Mouse (Mus musculus) CH12.LX (cell line): ENCODE data around the gene Dagla. TPM values are rescaled to one million over a fixed set of nuclear protein-coding genes. Genes with fewer than 3 reads are reported as not detected.

Experiments used
- DNase-seq: peaks from one replicate; pipeline ENCODE4 v3.0.0-alpha.2; 2013; ENCODE audit errors: extremely low read depth
- H3K27ac ChIP-seq: 2 replicates; pipeline ENCODE4 v1.5.1; 2012; ENCODE audit warnings: low read depth, mild to moderate bottlenecking, control low read depth, moderate library complexity; ENCODE audit not compliant: insufficient read depth
- H3K27me3 ChIP-seq: replicated peaks from 2 replicates; pipeline ENCODE3; 2012; ENCODE audit warnings: inconsistent platforms
- H3K36me3 ChIP-seq, 2 experiments: replicated peaks in 1 of 2; 2 replicates each; pipeline versions ENCODE3 to v1.6.1; 2012; ENCODE audit warnings: inconsistent platforms in 1 of 2, low read length in 1 of 2, mild to moderate bottlenecking in 1 of 2, mixed read lengths in 1 of 2, moderate library complexity in 1 of 2; ENCODE audit not compliant: control insufficient read depth in 1 of 2, insufficient read depth in 1 of 2
- H3K4me1 ChIP-seq, 2 experiments: 2 replicates each; pipeline ENCODE4 v1.6.1; 2012; ENCODE audit warnings: inconsistent platforms in 1 of 2, moderate library complexity in 1 of 2; ENCODE audit not compliant: insufficient read depth in 2 of 2, control insufficient read depth in 1 of 2
- H3K4me2 ChIP-seq: 2 replicates; pipeline ENCODE4 v1.6.1; 2012; ENCODE audit warnings: low read depth, mild to moderate bottlenecking, control low read depth; ENCODE audit not compliant: poor library complexity, insufficient read depth, severe bottlenecking
- H3K4me3 ChIP-seq, 3 experiments: fragments of 150-350 bp in 1 of 3; sonication (generic) in 1 of 3; replicated peaks in 1 of 3; 2 replicates each; pipeline versions ENCODE3 to v1.5.1; 2011 to 2012; ENCODE audit warnings: low read depth in 2 of 3, low read length in 2 of 3, mild to moderate bottlenecking in 2 of 3, moderate library complexity in 2 of 3, control low read depth in 1 of 3, improper control_type of control experiment in 1 of 3, inconsistent platforms in 1 of 3, mixed read lengths in 1 of 3; ENCODE audit not compliant: poor library complexity in 1 of 3
- H3K79me2 ChIP-seq: replicated peaks from 2 replicates; pipeline ENCODE4 v1.6.1; 2012; ENCODE audit warnings: mild to moderate bottlenecking, moderate library complexity; ENCODE audit not compliant: control insufficient read depth, poor library complexity, insufficient read depth, severe bottlenecking; ENCODE audit errors: extremely low read depth
- H3K9ac ChIP-seq: 2 replicates; pipeline ENCODE4 v1.6.1; 2012; ENCODE audit warnings: low read depth, mild to moderate bottlenecking, control low read depth, moderate library complexity; ENCODE audit not compliant: insufficient read depth
- H3K9me3 ChIP-seq: replicated peaks from 2 replicates; pipeline ENCODE3; 2012; ENCODE audit warnings: low read length, inconsistent platforms, mixed read lengths
- BHLHE40 ChIP-seq: IDR thresholded peaks from 2 replicates; pipeline ENCODE4 v1.6.1; 2011; ENCODE audit warnings: mild to moderate bottlenecking, low read depth, low read length, improper control_type of control experiment
- CHD1 ChIP-seq: IDR thresholded peaks from 2 replicates; pipeline ENCODE4 v1.6.1; 2012; ENCODE audit warnings: low read depth, low read length, improper control_type of control experiment, inconsistent platforms
- CTCF ChIP-seq, 2 experiments: IDR thresholded peaks in 1 of 2; conservative IDR thresholded peaks in 1 of 2; 2 replicates each; pipeline ENCODE4 v1.5.1; 2011 to 2012; ENCODE audit warnings: low read depth in 2 of 2, low read length in 2 of 2, improper control_type of control experiment in 1 of 2, inconsistent platforms in 1 of 2, mild to moderate bottlenecking in 1 of 2, moderate library complexity in 1 of 2
- E2F4 ChIP-seq: IDR thresholded peaks from 2 replicates; pipeline ENCODE4 v1.6.1; 2011; ENCODE audit warnings: low read depth, low read length, improper control_type of control experiment; ENCODE audit not compliant: insufficient replicate concordance
- ELF1 ChIP-seq: IDR thresholded peaks from 2 replicates; pipeline ENCODE4 v1.6.1; 2014; ENCODE audit warnings: low read depth, mild to moderate bottlenecking, inconsistent platforms, low read length, improper control_type of control experiment
- EP300 ChIP-seq: IDR thresholded peaks from 2 replicates; pipeline ENCODE4 v1.6.1; 2011; ENCODE audit warnings: low read length, improper control_type of control experiment
- ETS1 ChIP-seq: conservative IDR thresholded peaks from 2 replicates; pipeline ENCODE4 v1.6.1; 2012; ENCODE audit warnings: low read depth, mild to moderate bottlenecking, inconsistent platforms, low read length, improper control_type of control experiment, moderate library complexity
- GABPA ChIP-seq: IDR thresholded peaks from 2 replicates; pipeline ENCODE4 v1.6.1; 2012; ENCODE audit warnings: low read depth, low read length, improper control_type of control experiment, inconsistent platforms; ENCODE audit not compliant: insufficient replicate concordance
- IRF4 ChIP-seq: IDR thresholded peaks from 2 replicates; pipeline ENCODE4 v1.6.1; 2014; ENCODE audit warnings: low read depth, mild to moderate bottlenecking, inconsistent platforms, low read length, improper control_type of control experiment
- JUN ChIP-seq: IDR thresholded peaks from 2 replicates; pipeline ENCODE4 v1.6.1; 2011; ENCODE audit warnings: low read depth, mild to moderate bottlenecking, low read length, improper control_type of control experiment, moderate library complexity; ENCODE audit not compliant: insufficient read depth
- JUND ChIP-seq: conservative IDR thresholded peaks from 2 replicates; pipeline ENCODE4 v1.6.1; 2011; ENCODE audit warnings: low read depth, low read length, improper control_type of control experiment
- KAT2A ChIP-seq: IDR thresholded peaks from 2 replicates; pipeline ENCODE4 v1.6.1; 2012; ENCODE audit warnings: low read length, improper control_type of control experiment, inconsistent platforms; ENCODE audit not compliant: insufficient replicate concordance
- MAFK ChIP-seq: IDR thresholded peaks from 2 replicates; pipeline ENCODE4 v1.6.1; 2011; ENCODE audit warnings: low read length, improper control_type of control experiment; ENCODE audit not compliant: insufficient replicate concordance
- MAX ChIP-seq: IDR thresholded peaks from 2 replicates; pipeline ENCODE4 v1.6.1; 2011; ENCODE audit warnings: low read length, improper control_type of control experiment
- MAZ ChIP-seq: IDR thresholded peaks from 2 replicates; pipeline ENCODE4 v1.6.1; 2012; ENCODE audit warnings: low read depth, mild to moderate bottlenecking, inconsistent platforms, low read length, improper control_type of control experiment, moderate library complexity
- MEF2A ChIP-seq: IDR thresholded peaks from 2 replicates; pipeline ENCODE4 v1.6.1; 2014; ENCODE audit warnings: low read depth, mild to moderate bottlenecking, inconsistent platforms, low read length, improper control_type of control experiment, borderline replicate concordance
- MXI1 ChIP-seq: IDR thresholded peaks from 2 replicates; pipeline ENCODE4 v1.6.1; 2011; ENCODE audit warnings: mild to moderate bottlenecking, low read depth, low read length, improper control_type of control experiment
- MYC ChIP-seq: IDR thresholded peaks from 2 replicates; pipeline ENCODE4 v1.6.1; 2011; ENCODE audit warnings: low read depth, mild to moderate bottlenecking, improper control_type of control experiment, low read length
- NELFE ChIP-seq: IDR thresholded peaks from 2 replicates; pipeline ENCODE4 v1.6.1; 2011; ENCODE audit warnings: low read depth, low read length, improper control_type of control experiment
- PAX5 ChIP-seq: IDR thresholded peaks from 2 replicates; pipeline ENCODE4 v1.6.1; 2012; ENCODE audit warnings: low read length, inconsistent platforms, mixed read lengths
- POLR2A ChIP-seq: IDR thresholded peaks from 2 replicates; pipeline ENCODE4 v1.6.1; 2011; ENCODE audit warnings: low read depth, mild to moderate bottlenecking, improper control_type of control experiment, low read length
- POLR2AphosphoS2 ChIP-seq: IDR thresholded peaks from 2 replicates; pipeline ENCODE4 v1.6.1; 2011; ENCODE audit warnings: low read depth, low read length, improper control_type of control experiment
- RCOR1 ChIP-seq: conservative IDR thresholded peaks from 2 replicates; pipeline ENCODE4 v1.6.1; 2012; ENCODE audit warnings: low read depth, mild to moderate bottlenecking, inconsistent platforms, low read length, improper control_type of control experiment
- SIN3A ChIP-seq: IDR thresholded peaks from 2 replicates; pipeline ENCODE4 v1.6.1; 2012; ENCODE audit warnings: low read length, improper control_type of control experiment, inconsistent platforms
- SMC3 ChIP-seq: IDR thresholded peaks from 2 replicates; pipeline ENCODE4 v1.6.1; 2011; ENCODE audit warnings: low read depth, low read length, improper control_type of control experiment
- TCF12 ChIP-seq: IDR thresholded peaks from 2 replicates; pipeline ENCODE4 v1.6.1; 2014; ENCODE audit warnings: low read depth, mild to moderate bottlenecking, inconsistent platforms, low read length, improper control_type of control experiment
- UBTF ChIP-seq: IDR thresholded peaks from 2 replicates; pipeline ENCODE4 v1.6.1; 2012; ENCODE audit warnings: low read depth, mild to moderate bottlenecking, inconsistent platforms, low read length, improper control_type of control experiment, moderate library complexity
- USF1 ChIP-seq: IDR thresholded peaks from 2 replicates; pipeline ENCODE4 v1.6.1; 2014; ENCODE audit warnings: low read depth, mild to moderate bottlenecking, inconsistent platforms, low read length, improper control_type of control experiment
- USF2 ChIP-seq: conservative IDR thresholded peaks from 2 replicates; pipeline ENCODE4 v1.6.1; 2011; ENCODE audit warnings: low read depth, low read length, improper control_type of control experiment
- ZKSCAN1 ChIP-seq: IDR thresholded peaks from 2 replicates; pipeline ENCODE4 v1.6.1; 2012; ENCODE audit warnings: low read depth, inconsistent platforms, low read length, improper control_type of control experiment, borderline replicate concordance
- ZMIZ1 ChIP-seq: IDR thresholded peaks from 2 replicates; pipeline ENCODE4 v1.6.1; 2012; ENCODE audit warnings: low read depth, mild to moderate bottlenecking, inconsistent platforms, low read length, improper control_type of control experiment
- dilution Hi-C: fragments of 300-500 bp; cut with MboI; formaldehyde crosslinking; loops from 2 replicates; pipeline ENCODE4 v1.14.3; 2020; ENCODE audit warnings: low sequenced_read_pairs; ENCODE audit not compliant: extremely low pct_unique_long_range_greater_than_20kb, extremely low pct_ligation_motif_present
- in situ Hi-C: fragments of 300-500 bp; cut with MboI; formaldehyde crosslinking; loops from 3 replicates; pipeline ENCODE4 v1.14.3; 2019; ENCODE audit warnings: low sequenced_read_pairs, low pct_ligation_motif_present, low pct_unique_long_range_greater_than_20kb, mixed read lengths
- polyA plus RNA-seq: library from polyadenylated mRNA; unstranded; fragments of >175 nt; gene quantifications from 2 replicates; pipeline ENCODE4 v1.2.1, GENCODE M21; 2012; ENCODE audit warnings: low read depth; ENCODE audit not compliant: insufficient read length
- total RNA-seq, 2 experiments: library from RNA; depleted of rRNA; stranded (reverse); fragments of 300-350 nt in 1 of 2; fragments of >200 nt in 1 of 2; gene quantifications; 2 replicates each; pipeline ENCODE4 v1.2.3; 2012 to 2014

Dagla gene
- total and polyA plus RNA-seq, 3 experiments: 0.21 to 0.55 TPM; not detected in 1

DNA sequence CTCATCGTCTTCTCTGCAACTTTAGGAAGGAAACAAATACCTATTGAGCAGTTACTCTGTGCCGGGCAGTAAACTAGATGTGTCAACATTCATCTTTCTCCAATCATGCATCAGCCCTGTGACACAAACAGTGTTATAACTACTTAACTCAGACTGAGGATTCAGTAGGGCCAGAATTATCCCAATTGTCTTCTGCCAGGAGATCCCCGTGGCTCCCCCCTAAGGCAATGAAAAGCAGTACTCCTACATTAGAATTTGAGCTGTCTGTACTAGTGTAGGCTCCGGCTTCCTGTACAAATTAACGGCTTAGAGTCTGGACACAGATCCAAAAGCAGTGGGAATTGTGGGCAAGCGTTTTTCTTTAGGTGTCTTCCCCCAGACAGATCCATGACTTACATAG, 99.6 kb downstream of the Dagla start:
- Histone ChIP-seq H3K9ac (peak overlapping the region; percentile 99; the same call in 1 of the 2 replicates), H3K79me2 (peaks cover 45% of the 10 kb centered on the region), H3K27ac (no peak overlapping the region), H3K4me2 (peak overlapping the region; percentile 78; the same call in 1 of the 2 replicates), H3K27me3 (no peaks in the 10 kb centered on the region), H3K9me3 (no peaks in the 10 kb centered on the region), H3K4me1 (peaks cover 0 to 22% of the 10 kb centered on the region in 2 experiments; a peak in 2 of 4 replicates), H3K4me3 (peak overlapping the region in 2 of 3 experiments; percentile 92 to 100), H3K36me3 (peaks cover 52 to 68% of the 10 kb centered on the region in 2 experiments)
- dilution Hi-C loops: no loop called here
- in situ Hi-C loops: loop anchor here (10.0 kb wide), 1 partner anchor 170 kb away; no protein-coding TSS in a partner anchor
- no peak for DNase-seq
- no peak for TF ChIP-seq ETS1
- no peak for TF ChIP-seq CHD1
- no peak for TF ChIP-seq JUND
- TF ChIP-seq TCF12: no peak
- TF ChIP-seq KAT2A: no peak
- no peak for TF ChIP-seq MAFK

GRCm38 (mm10) chr19:10204616-10205001, 100.1 kb downstream of the Dagla start:
- H3K9me3 ChIP-seq: no peaks in the 10 kb centered on the region
- peak overlapping the region; percentile 92 to 100 (median 99) for H3K4me3 ChIP-seq
- dilution Hi-C loops (no loop called here), in situ Hi-C loops (loop anchor here (5.0 to 10.0 kb wide), 2 partner anchors 170 to 292 kb away; no protein-coding TSS in a partner anchor)
- peaks cover 54 to 68% of the 10 kb centered on the region in 2 experiments for H3K36me3 ChIP-seq
- H3K79me2 ChIP-seq: peaks cover 47% of the 10 kb centered on the region
- H3K4me1 ChIP-seq: peaks cover 0 to 22% of the 10 kb centered on the region in 2 experiments; a peak in 2 of 4 replicates
- peak overlapping the region; percentile 99 for H3K9ac ChIP-seq
- H3K27me3 ChIP-seq: no peaks in the 10 kb centered on the region
- H3K27ac ChIP-seq: no peak overlapping the region
- peak overlapping the region; percentile 78 for H3K4me2 ChIP-seq
- DNase-seq: peak; percentile 75
- no peak for TF ChIP-seq TCF12
- TF ChIP-seq GABPA: no peak
- TF ChIP-seq ELF1: peak; percentile 51; the same call in 1 of the 2 replicates
- TF ChIP-seq PAX5: no peak
- TF ChIP-seq ZKSCAN1: no peak
- TF ChIP-seq USF1: no peak
- no peak for TF ChIP-seq RCOR1
- no peak for TF ChIP-seq JUND
- no peak; the same call in 1 of the 2 replicates for TF ChIP-seq CHD1
- TF ChIP-seq EP300: no peak
- peak; percentile 92 for TF ChIP-seq MYC
- no peak for TF ChIP-seq ETS1
- peak; percentile 25 for TF ChIP-seq SMC3
- no peak for TF ChIP-seq JUN
- no peak for TF ChIP-seq KAT2A
- TF ChIP-seq CTCF (conservative IDR thresholded peaks at IDR 0.05 in 1 of 2, IDR thresholded peaks at IDR 0.05 in 1 of 2; ENCODE audit: low read depth in 2 of 2, low read length in 2 of 2): peak; percentile 14 to 64; a peak in 3 of 4 replicates
- 0 out of 2 replicates have a peak, but pooled peaks have one; percentile 10 for TF ChIP-seq POLR2AphosphoS2
- TF ChIP-seq MAZ: no peak
- TF ChIP-seq SIN3A: peak; percentile 90; the same call in 1 of the 2 replicates
- 0 out of 2 replicates have a peak, but pooled peaks have one; percentile 10 for TF ChIP-seq BHLHE40
- TF ChIP-seq E2F4: 0 out of 2 replicates have a peak, but pooled peaks have one; percentile 56
- no peak; the same call in 1 of the 2 replicates for TF ChIP-seq POLR2A
- TF ChIP-seq USF2: no peak
- TF ChIP-seq IRF4: 0 out of 2 replicates have a peak, but pooled peaks have one; percentile 27
- no peak for TF ChIP-seq UBTF
- TF ChIP-seq MEF2A: no peak
- TF ChIP-seq MAFK: no peak
- no peak for TF ChIP-seq ZMIZ1
- TF ChIP-seq MAX: peak; percentile 82
- TF ChIP-seq NELFE: no peak
- TF ChIP-seq MXI1: peak; percentile 97
